Mouse (Mus musculus) limb, embryonic 14.5 days (tissue): ENCODE data around the gene Fam210b. TPM values are rescaled to one million over a fixed set of nuclear protein-coding genes. Genes with fewer than 3 reads are reported as not detected.

Source experiments
- ATAC-seq: fragments of 200-750 bp; cut with Nextera tagmentation; 2 replicates; pipeline ENCODE4 v1.8.0; 2017; ENCODE audit warnings: low read depth, moderate number of reproducible peaks, moderate TSS enrichment; ENCODE audit not compliant: low FRiP score
- DNase-seq: peaks from one replicate; pipeline ENCODE4 v3.0.0-alpha.2; 2015; ENCODE audit warnings: low spot score
- H3K27ac ChIP-seq: fragments of 300-500 bp; sonication (generic); replicated peaks from 2 replicates; pipeline ENCODE4 v1.5.1; 2014; ENCODE audit warnings: low read depth, mild to moderate bottlenecking, low read length, moderate library complexity, mixed read lengths
- H3K27me3 ChIP-seq: fragments of 300-500 bp; sonication (generic); 2 replicates; pipeline ENCODE4 v1.6.1; 2014; ENCODE audit warnings: low read length, mixed read lengths; ENCODE audit not compliant: control insufficient read depth, insufficient read depth
- H3K36me3 ChIP-seq: fragments of 300-500 bp; sonication (generic); 2 replicates; pipeline ENCODE4 v1.6.1; 2014; ENCODE audit warnings: mild to moderate bottlenecking, low read length, moderate library complexity, mixed read lengths; ENCODE audit not compliant: control insufficient read depth, insufficient read depth
- H3K4me1 ChIP-seq: fragments of 300-500 bp; sonication (generic); 2 replicates; pipeline ENCODE4 v1.6.1; 2014; ENCODE audit warnings: antibody characterized with exemption, low read length, mixed read lengths; ENCODE audit not compliant: control insufficient read depth, insufficient read depth
- H3K4me2 ChIP-seq: fragments of 300-500 bp; sonication (generic); replicated peaks from 2 replicates; pipeline ENCODE4 v1.6.1; 2014; ENCODE audit warnings: low read depth, mild to moderate bottlenecking, low read length, moderate library complexity; ENCODE audit not compliant: severe bottlenecking
- H3K4me3 ChIP-seq: fragments of 300-500 bp; sonication (generic); replicated peaks from 2 replicates; pipeline ENCODE4 v1.5.1; 2014; ENCODE audit warnings: low read length
- H3K9ac ChIP-seq: fragments of 300-500 bp; sonication (generic); 2 replicates; pipeline ENCODE4 v1.6.1; 2014; ENCODE audit warnings: mild to moderate bottlenecking, low read depth, low read length, moderate library complexity; ENCODE audit not compliant: severe bottlenecking
- H3K9me3 ChIP-seq: fragments of 300-500 bp; sonication (generic); 2 replicates; pipeline ENCODE4 v1.6.1; 2016; ENCODE audit warnings: low read length; ENCODE audit not compliant: control insufficient read depth
- POLR2A ChIP-seq: fragments of 200-500 bp; IDR thresholded peaks from 2 replicates; pipeline ENCODE4 v1.8.0; 2012; ENCODE audit warnings: inconsistent platforms, mild to moderate bottlenecking, moderate library complexity, borderline replicate concordance; ENCODE audit not compliant: insufficient read depth, insufficient read length; ENCODE audit errors: extremely low read depth
- WGBS: fragments of 180-500 bp; shearing (Covaris S2); extraction: QIAGEN DNeasy Blood & Tissue Kit; methylation state at CpG from one replicate; pipeline ENCODE4 v1.1.7; 2014; 5-methylcytosine and 5-hydroxymethylcytosine counted together
- polyA plus RNA-seq, 2 experiments: library from polyadenylated mRNA; depleted of rRNA in 1 of 2; stranded (reverse) in 1 of 2; unstranded in 1 of 2; fragments of >200 nt; fragmentation: Nextera tagmentation in 1 of 2; extraction: Ambion mirVana in 1 of 2; gene quantifications; 2 replicates each; pipeline versions ENCODE4 v1.2.1 to v1.2.3; 2012 to 2014

The Fam210b gene
- polyA plus RNA-seq, 2 experiments: 9.8 to 14.6 TPM

DNA sequence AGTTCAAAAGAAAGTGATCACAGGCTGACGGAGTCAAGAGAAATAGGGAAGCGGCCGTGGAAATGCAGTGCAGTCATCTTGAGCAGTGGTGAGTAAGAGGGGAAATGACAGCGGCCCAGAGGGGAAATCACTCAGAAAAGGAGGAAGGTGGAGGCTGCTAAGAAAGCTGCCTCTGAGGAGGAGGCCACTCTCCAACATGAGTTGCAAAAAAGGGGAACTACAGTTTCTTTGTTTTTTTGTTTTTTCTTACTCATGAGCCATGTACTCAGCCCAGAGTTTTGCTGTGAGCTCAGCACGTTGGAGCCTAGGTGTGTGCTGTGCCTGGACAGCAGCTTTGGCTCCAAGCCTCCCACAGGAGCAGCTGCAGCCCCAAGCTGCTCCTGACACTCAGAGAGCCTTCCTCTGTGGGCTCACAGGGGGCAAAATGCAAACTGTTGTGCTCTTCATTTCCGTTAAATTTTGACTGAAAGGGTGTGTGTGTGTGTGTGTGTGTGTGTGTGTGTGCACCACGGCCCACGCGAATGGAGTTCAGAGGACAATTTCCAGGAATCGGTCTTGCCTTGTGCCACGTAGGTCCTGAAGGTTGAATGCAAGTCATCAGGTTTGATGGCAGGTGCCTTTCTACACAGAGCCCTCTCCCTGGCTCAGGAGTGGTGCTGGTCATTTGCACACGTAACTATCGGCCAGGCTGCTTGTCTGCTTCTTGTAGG, 55.9 kb downstream of the Fam210b start:
- WGBS: 67% methylated on average over 13 of the region's 13 CpGs
- Histone ChIP-seq H3K4me3 (no peak overlapping the region), H3K4me1 (no peaks in the 10 kb centered on the region), H3K4me2 (no peak overlapping the region), H3K9ac (no peak overlapping the region), H3K36me3 (no peaks in the 10 kb centered on the region), H3K9me3 (no peaks in the 10 kb centered on the region), H3K27me3 (no peaks in the 10 kb centered on the region), H3K27ac (no peak overlapping the region)
- DNase-seq: no peak
- no peak for ATAC-seq
- TF ChIP-seq POLR2A: no peak

DNA sequence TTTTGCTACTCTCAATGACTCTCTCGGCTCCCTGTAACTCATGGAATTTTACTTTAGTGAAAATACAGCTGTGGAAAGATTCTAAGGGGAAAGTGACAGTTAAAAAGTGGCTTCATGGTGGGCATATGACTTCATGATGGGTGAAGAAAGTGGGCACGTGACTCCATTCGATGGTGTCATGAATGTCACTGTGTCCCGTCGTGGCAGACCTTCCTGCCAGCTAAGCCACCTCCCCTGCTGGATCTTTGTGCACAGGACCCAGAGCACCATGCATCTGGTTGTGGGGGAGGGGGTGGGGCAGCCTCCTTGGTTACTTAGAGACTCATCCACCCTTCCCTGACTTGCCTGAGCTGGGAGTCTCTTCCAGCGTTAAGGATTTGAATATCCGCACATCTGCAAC, 58.9 kb downstream of the Fam210b start:
- no peak overlapping the region for H3K4me3 ChIP-seq
- ATAC-seq: no peak
- no peak for TF ChIP-seq POLR2A
- no peak overlapping the region for H3K27ac ChIP-seq
- 56% methylated on average over 7 of the region's 7 CpGs for WGBS
- H3K9ac ChIP-seq: no peak overlapping the region
- H3K36me3 ChIP-seq: no peaks in the 10 kb centered on the region
- no peaks in the 10 kb centered on the region for H3K4me1 ChIP-seq
- DNase-seq: no peak
- no peaks in the 10 kb centered on the region for H3K9me3 ChIP-seq
- H3K27me3 ChIP-seq: no peaks in the 10 kb centered on the region
- no peak overlapping the region for H3K4me2 ChIP-seq

DNA sequence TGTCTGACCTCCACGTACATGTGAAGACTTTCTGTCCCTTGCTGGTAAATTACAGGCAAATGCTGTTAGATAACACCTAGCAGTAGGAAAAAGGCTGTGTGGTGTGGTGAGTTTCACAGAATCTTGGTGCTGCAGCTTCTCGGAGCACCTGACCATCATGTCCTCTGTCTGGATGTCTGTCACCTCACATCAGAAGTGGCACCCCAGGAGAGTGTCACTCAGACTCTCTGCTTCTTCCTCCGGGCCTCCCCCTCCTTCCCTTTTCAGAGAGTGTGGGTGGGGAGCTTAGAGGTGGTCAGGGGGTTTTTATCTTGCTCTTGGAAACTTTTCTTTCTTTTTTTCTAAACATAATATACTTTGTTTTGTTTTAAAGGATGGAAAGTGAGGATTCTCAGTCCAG, 59.6 kb downstream of the Fam210b start:
- no peak overlapping the region for H3K27ac ChIP-seq
- H3K4me1 ChIP-seq: no peaks in the 10 kb centered on the region
- H3K36me3 ChIP-seq: no peaks in the 10 kb centered on the region
- no peaks in the 10 kb centered on the region for H3K9me3 ChIP-seq
- TF ChIP-seq POLR2A: no peak
- H3K27me3 ChIP-seq: no peaks in the 10 kb centered on the region
- H3K4me3 ChIP-seq: no peak overlapping the region
- DNase-seq (no peak), ATAC-seq (no peak)
- WGBS: 69% methylated on average over 3 of the region's 3 CpGs
- H3K4me2 ChIP-seq: no peak overlapping the region
- H3K9ac ChIP-seq: no peak overlapping the region

Other genes starting within 250 kb of the Fam210b start
- gene Mc3r, start 97.1 kb upstream of the Fam210b start, polyA plus RNA-seq (2012; rRNA removed): 0.18 and 0.22 TPM in 2 replicates
- 0.12 TPM in 1 of 2 replicates, not detected in the other for gene Mc3r, start 97.1 kb upstream of the Fam210b start, polyA plus RNA-seq (2014; fragmentation: Nextera tagmentation; extraction: Ambion mirVana)
- 49.8 and 58.7 TPM in 2 replicates for gene Aurka, start 25.0 kb downstream of the Fam210b start, polyA plus RNA-seq (2012; rRNA removed)
- 85.3 and 98.9 TPM in 2 replicates for gene Aurka, start 25.0 kb downstream of the Fam210b start, polyA plus RNA-seq (2014; fragmentation: Nextera tagmentation; extraction: Ambion mirVana)
- gene Cstf1, start 25.1 kb downstream of the Fam210b start, polyA plus RNA-seq (2012; rRNA removed): 50.7 and 58.0 TPM in 2 replicates
- 36.9 and 43.7 TPM in 2 replicates for gene Cstf1, start 25.1 kb downstream of the Fam210b start, polyA plus RNA-seq (2014; fragmentation: Nextera tagmentation; extraction: Ambion mirVana)
- gene Cass4, start 48.2 kb downstream of the Fam210b start, polyA plus RNA-seq (2012; rRNA removed): 0.16 and 0.33 TPM in 2 replicates
- 0.28 and 0.50 TPM in 2 replicates for gene Cass4, start 48.2 kb downstream of the Fam210b start, polyA plus RNA-seq (2014; fragmentation: Nextera tagmentation; extraction: Ambion mirVana)
- 38.5 and 45.9 TPM in 2 replicates for gene Rtf2, start 95.0 kb downstream of the Fam210b start, polyA plus RNA-seq (2012; rRNA removed)
- gene Rtf2, start 95.0 kb downstream of the Fam210b start, polyA plus RNA-seq (2014; fragmentation: Nextera tagmentation; extraction: Ambion mirVana): 69.9 and 70.9 TPM in 2 replicates
- gene Gcnt7, start 113.0 kb downstream of the Fam210b start, polyA plus RNA-seq (2012; rRNA removed): 0.03 TPM in 1 of 2 replicates, not detected in the other
- gene Gcnt7, start 113.0 kb downstream of the Fam210b start, polyA plus RNA-seq (2014; fragmentation: Nextera tagmentation; extraction: Ambion mirVana): 0.66 and 1.1 TPM in 2 replicates
- 0.15 and 0.16 TPM in 2 replicates for gene Fam209, start 127.0 kb downstream of the Fam210b start, polyA plus RNA-seq (2012; rRNA removed)
- 0.66 TPM in 1 of 2 replicates, not detected in the other for gene Fam209, start 127.0 kb downstream of the Fam210b start, polyA plus RNA-seq (2014; fragmentation: Nextera tagmentation; extraction: Ambion mirVana)
- 6.1 and 7.7 TPM in 2 replicates for gene Tfap2c, start 204.0 kb downstream of the Fam210b start, polyA plus RNA-seq (2012; rRNA removed)
- gene Tfap2c, start 204.0 kb downstream of the Fam210b start, polyA plus RNA-seq (2014; fragmentation: Nextera tagmentation; extraction: Ambion mirVana): 9.9 and 10.0 TPM in 2 replicates